Mouse (Mus musculus) adrenal gland, adult 2 months (tissue): Measurements from ENCODE around the gene Kcna7. TPM values are rescaled to one million over a fixed set of nuclear protein-coding genes. Genes with fewer than 3 reads are reported as not detected.
"Not testable (repeated sequence)": the region's sequence is repeated elsewhere in the genome, so short reads cannot be mapped to it uniquely, and the experiment has no call there.

ENCODE experiments used
- DNase-seq: peaks from one replicate; pipeline ENCODE4 v3.0.0; 2021
- polyA plus RNA-seq: library from polyadenylated mRNA; depleted of rRNA; stranded (reverse); fragments of >200 nt; gene quantifications from 2 replicates; pipeline ENCODE4 v1.2.3, GENCODE M21; 2012
- total RNA-seq, 2 experiments: library from RNA; stranded (reverse); gene quantifications; 2 replicates each; pipeline ENCODE4 v1.2.3; 2021

Gene Kcna7
- total and polyA plus RNA-seq, 3 experiments: not detected

- DNase-seq: no peak
Observed at GRCm38 (mm10) chr7:45395129-45395541, 10.3 kb upstream of the Kcna7 start.

GRCm38 (mm10) chr7:45395578-45396336 is 9.7 kb upstream of the Kcna7 start, which contains the start of gene Snrnp70:
Gene Snrnp70, minus strand, starts transcription at chr7:45395742.
- peak; percentile 100 for DNase-seq

- not testable (repeated sequence) for DNase-seq
Observed at GRCm38 (mm10) chr7:45396337-45396775, 9.1 kb upstream of the Kcna7 start.

GRCm38 (mm10) chr7:45396787-45397186 is 8.7 kb upstream of the Kcna7 start:
- DNase-seq: no peak

GRCm38 (mm10) chr7:45401521-45402085 is 3.9 kb upstream of the Kcna7 start:
- no peak for DNase-seq

GRCm38 (mm10) chr7:45403532-45404261 is 1.8 kb upstream of the Kcna7 start:
- DNase-seq: peak; percentile 60

GRCm38 (mm10) chr7:45406157-45407156 is 1.0 kb downstream of the Kcna7 start:
- DNase-seq: peak; percentile 45

- no peak for DNase-seq
Observed at GRCm38 (mm10) chr7:45407836-45408235, 2.4 kb downstream of the Kcna7 start.

GRCm38 (mm10) chr7:45408351-45408750 is 2.9 kb downstream of the Kcna7 start:
- no peak for DNase-seq

- no peak for DNase-seq
Observed at GRCm38 (mm10) chr7:45408949-45409348, 3.5 kb downstream of the Kcna7 start.

- DNase-seq: no peak
Observed at GRCm38 (mm10) chr7:45409497-45410163, 4.2 kb downstream of the Kcna7 start.

- no peak for DNase-seq
Observed at GRCm38 (mm10) chr7:45412421-45412820, 7.0 kb downstream of the Kcna7 start.

- peak; percentile 32 for DNase-seq
Observed at GRCm38 (mm10) chr7:45413113-45413863, 7.8 kb downstream of the Kcna7 start, which contains the start of gene Ntf5. Gene Ntf5, plus strand, starts transcription at chr7:45413695.

GRCm38 (mm10) chr7:45413864-45414739 is 8.6 kb downstream of the Kcna7 start:
- no peak for DNase-seq

GRCm38 (mm10) chr7:45414740-45415224 is 9.3 kb downstream of the Kcna7 start:
- no peak for DNase-seq

- no peak for DNase-seq
Observed at GRCm38 (mm10) chr7:45415636-45416035, 10.2 kb downstream of the Kcna7 start.

- no peak for DNase-seq
Observed at GRCm38 (mm10) chr7:45417962-45418492, 12.6 kb downstream of the Kcna7 start.

GRCm38 (mm10) chr7:45419859-45420614 is 14.6 kb downstream of the Kcna7 start:
- no peak for DNase-seq
